Mouse (Mus musculus): Measurements from ENCODE around the gene Slc9a8. TPM values are rescaled to one million over a fixed set of nuclear protein-coding genes. Genes with fewer than 3 reads are reported as not detected.

Slc9a8 gene
- polyA plus RNA-seq, 1 experiment from 2014 or later: 18.7 TPM

- Histone ChIP-seq H3K9me3 (no peaks in the 10 kb centered on the region), H3K9ac (no peak overlapping the region), H3K4me1 (peaks cover 29% of the 10 kb centered on the region), H3K27ac (replicated peaks) (no peak overlapping the region), H3K27me3 (replicated peaks) (no peaks in the 10 kb centered on the region), H3K36me3 (peaks cover 55% of the 10 kb centered on the region), H3K4me3 (no peak overlapping the region), H3K4me2 (no peak overlapping the region)
- ATAC-seq (ENCODE audit: extremely low read depth, insufficient number of reproducible peaks, low FRiP score, low TSS enrichment): no peak
- 92% methylated on average over 24 of the region's 24 CpGs for WGBS
Measured at GRCm38 (mm10) chr2:167483827-167484410, 62.4 kb downstream of the Slc9a8 start.

- Histone ChIP-seq H3K27ac (replicated peaks) (no peak overlapping the region), H3K9me3 (no peaks in the 10 kb centered on the region), H3K4me3 (no peak overlapping the region), H3K4me2 (no peak overlapping the region), H3K9ac (no peak overlapping the region), H3K4me1 (peaks cover 29% of the 10 kb centered on the region), H3K27me3 (replicated peaks) (no peaks in the 10 kb centered on the region), H3K36me3 (peaks cover 57% of the 10 kb centered on the region)
- WGBS: 92% methylated on average over 11 of the region's 11 CpGs
- no peak for ATAC-seq (ENCODE audit: extremely low read depth, insufficient number of reproducible peaks, low FRiP score, low TSS enrichment)
Measured at GRCm38 (mm10) chr2:167484932-167485331, 63.4 kb downstream of the Slc9a8 start.

- no peak overlapping the region for H3K4me2 ChIP-seq
- H3K9me3 ChIP-seq: no peaks in the 10 kb centered on the region
- H3K4me3 ChIP-seq: no peak overlapping the region
- H3K9ac ChIP-seq: no peak overlapping the region
- ATAC-seq (ENCODE audit: extremely low read depth, insufficient number of reproducible peaks, low FRiP score, low TSS enrichment): no peak
- WGBS: 88% methylated on average over 7 of the region's 7 CpGs
- H3K27ac ChIP-seq (replicated peaks): no peak overlapping the region
- peaks cover 53% of the 10 kb centered on the region for H3K36me3 ChIP-seq
- no peaks in the 10 kb centered on the region for H3K27me3 ChIP-seq (replicated peaks)
- H3K4me1 ChIP-seq: peaks cover 34% of the 10 kb centered on the region
Measured at GRCm38 (mm10) chr2:167485501-167486377, 64.2 kb downstream of the Slc9a8 start.

GRCm38 (mm10) chr2:167486573-167486972, 65.1 kb downstream of the Slc9a8 start:
- H3K9ac ChIP-seq: no peak overlapping the region
- no peaks in the 10 kb centered on the region for H3K27me3 ChIP-seq (replicated peaks)
- H3K4me1 ChIP-seq: peaks cover 42% of the 10 kb centered on the region
- ATAC-seq (ENCODE audit: extremely low read depth, insufficient number of reproducible peaks, low FRiP score, low TSS enrichment): no peak
- no peak overlapping the region for H3K27ac ChIP-seq (replicated peaks)
- no peak overlapping the region for H3K4me3 ChIP-seq
- H3K9me3 ChIP-seq: no peaks in the 10 kb centered on the region
- H3K36me3 ChIP-seq: peaks cover 48% of the 10 kb centered on the region
- WGBS: 86% methylated on average over 4 of the region's 4 CpGs
- no peak overlapping the region for H3K4me2 ChIP-seq

- WGBS: 86% methylated on average over 6 of the region's 6 CpGs
- no peak overlapping the region for H3K4me3 ChIP-seq
Measured at GRCm38 (mm10) chr2:167487551-167487950, 66.0 kb downstream of the Slc9a8 start.

GRCm38 (mm10) chr2:167487994-167488393, 66.5 kb downstream of the Slc9a8 start:
- Histone ChIP-seq H3K9me3 (no peaks in the 10 kb centered on the region), H3K9ac (no peak overlapping the region), H3K4me3 (no peak overlapping the region), H3K4me2 (no peak overlapping the region), H3K36me3 (peaks cover 38% of the 10 kb centered on the region), H3K4me1 (peaks cover 48% of the 10 kb centered on the region), H3K27me3 (replicated peaks) (no peaks in the 10 kb centered on the region), H3K27ac (replicated peaks) (0 out of 2 replicates have a peak overlapping the region, but pooled peaks have one; percentile 24)
- 75% methylated on average over 6 of the region's 6 CpGs for WGBS
- ATAC-seq (ENCODE audit: extremely low read depth, insufficient number of reproducible peaks, low FRiP score, low TSS enrichment): no peak

More at GRCm38 (mm10) chr2:167487551-167487950, 66.0 kb downstream of the Slc9a8 start:
- no peak overlapping the region for H3K4me2 ChIP-seq
- H3K27me3 ChIP-seq (replicated peaks): no peaks in the 10 kb centered on the region
- no peaks in the 10 kb centered on the region for H3K9me3 ChIP-seq
- H3K9ac ChIP-seq: no peak overlapping the region
- H3K4me1 ChIP-seq: peaks cover 48% of the 10 kb centered on the region
- ATAC-seq (ENCODE audit: extremely low read depth, insufficient number of reproducible peaks, low FRiP score, low TSS enrichment): no peak
- H3K36me3 ChIP-seq: peaks cover 43% of the 10 kb centered on the region
- H3K27ac ChIP-seq (replicated peaks): no peak overlapping the region

- Histone ChIP-seq H3K9ac (peak overlapping the region; percentile 98), H3K36me3 (peaks cover 12% of the 10 kb centered on the region), H3K27ac (replicated peaks) (no peak overlapping the region), H3K27me3 (replicated peaks) (no peaks in the 10 kb centered on the region), H3K4me3 (peak overlapping the region; percentile 100), H3K4me1 (peaks cover 48% of the 10 kb centered on the region), H3K4me2 (peak overlapping the region; percentile 80), H3K9me3 (no peaks in the 10 kb centered on the region)
- 76% methylated on average over 4 of the region's 4 CpGs for WGBS
- ATAC-seq (ENCODE audit: extremely low read depth, insufficient number of reproducible peaks, low FRiP score, low TSS enrichment): no peak
Measured at GRCm38 (mm10) chr2:167490813-167491525, 69.5 kb downstream of the Slc9a8 start.

GRCm38 (mm10) chr2:167491757-167492708, 70.5 kb downstream of the Slc9a8 start, which contains the start of gene Rnf114:
Rnf114 (plus strand) TSS chr2:167492645.
- Histone ChIP-seq H3K27me3 (replicated peaks) (no peaks in the 10 kb centered on the region), H3K4me2 (peak within 1 kb of the TSS; percentile 80), H3K9me3 (no peaks in the 10 kb centered on the region), H3K36me3 (peaks cover 12% of the 10 kb centered on the region), H3K4me3 (peak within 1 kb of the TSS; percentile 100), H3K27ac (replicated peaks) (peak within 1 kb of the TSS; percentile 93), H3K9ac (peak within 1 kb of the TSS; percentile 98), H3K4me1 (peaks cover 38% of the 10 kb centered on the region)
- ATAC-seq (ENCODE audit: extremely low read depth, insufficient number of reproducible peaks, low FRiP score, low TSS enrichment): 0 out of 2 replicates have a peak, but pooled peaks have one; percentile 5
- 3% methylated on average over 52 of the region's 52 CpGs for WGBS

- Histone ChIP-seq H3K9ac (peak within 1 kb of the TSS; percentile 98), H3K4me2 (peak within 1 kb of the TSS; percentile 80), H3K27me3 (replicated peaks) (no peaks in the 10 kb centered on the region), H3K4me1 (peaks cover 33% of the 10 kb centered on the region), H3K9me3 (no peaks in the 10 kb centered on the region), H3K27ac (replicated peaks) (peak within 1 kb of the TSS; percentile 93), H3K4me3 (peak within 1 kb of the TSS; percentile 100), H3K36me3 (peaks cover 6% of the 10 kb centered on the region)
- WGBS: 2% methylated on average over 63 of the region's 63 CpGs
- peak; percentile 78 for ATAC-seq (ENCODE audit: extremely low read depth, insufficient number of reproducible peaks, low FRiP score, low TSS enrichment)
Measured at GRCm38 (mm10) chr2:167492713-167493636, 71.5 kb downstream of the Slc9a8 start, which contains the start of gene Spata2. Spata2 (minus strand) TSS chr2:167492887.
